Mouse (Mus musculus) hindbrain, embryonic 10.5 days (tissue): ENCODE data around the gene Gm28230. TPM values are rescaled to one million over a fixed set of nuclear protein-coding genes. Genes with fewer than 3 reads are reported as not detected.

Experiments
- DNase-seq: peaks from one replicate; pipeline ENCODE4 v3.0.0-alpha.2; 2017; ENCODE audit warnings: low spot score
- H3K27ac ChIP-seq: fragments of 300-500 bp; sonication (generic); 2 replicates; pipeline ENCODE4 v1.5.1; 2016; ENCODE audit warnings: mild to moderate bottlenecking, moderate library complexity
- H3K27me3 ChIP-seq: fragments of 300-500 bp; sonication (generic); 2 replicates; pipeline ENCODE4 v1.6.1; 2016; ENCODE audit warnings: mild to moderate bottlenecking; ENCODE audit not compliant: poor library complexity, insufficient read depth, severe bottlenecking
- H3K36me3 ChIP-seq: fragments of 300-500 bp; sonication (generic); 2 replicates; pipeline ENCODE4 v1.6.1; 2016; ENCODE audit warnings: mild to moderate bottlenecking, moderate library complexity
- H3K4me1 ChIP-seq: fragments of 300-500 bp; sonication (generic); replicated peaks from 2 replicates; pipeline ENCODE4 v1.6.1; 2016; ENCODE audit warnings: mild to moderate bottlenecking
- H3K4me3 ChIP-seq: fragments of 300-500 bp; sonication (generic); 2 replicates; pipeline ENCODE4 v1.5.1; 2016; ENCODE audit warnings: mild to moderate bottlenecking, moderate library complexity
- H3K9me3 ChIP-seq: fragments of 300-500 bp; sonication (generic); 2 replicates; pipeline ENCODE4 v1.6.1; 2016; ENCODE audit warnings: mild to moderate bottlenecking, moderate library complexity
- WGBS: fragments of 180-500 bp; shearing (Covaris S2); methylation state at CpG from one replicate; pipeline ENCODE4 v1.1.7; 2016; 5-methylcytosine and 5-hydroxymethylcytosine counted together
- polyA plus RNA-seq: library from polyadenylated mRNA; unstranded; fragments of >200 nt; fragmentation: Nextera tagmentation; extraction: Ambion mirVana; gene quantifications from 2 replicates; pipeline ENCODE4 v1.2.1, GENCODE M21; 2016

Gene Gm28230
- polyA plus RNA-seq, 1 experiment from 2014 or later: not detected

GRCm38 (mm10) chr2:74703317-74703716, 23.2 kb upstream of the Gm28230 start:
- Histone ChIP-seq H3K36me3 (no peaks in the 10 kb centered on the region), H3K4me3 (no peak overlapping the region), H3K27ac (no peak overlapping the region), H3K27me3 (peaks cover 100% of the 10 kb centered on the region), H3K4me1 (peaks cover 21% of the 10 kb centered on the region), H3K9me3 (no peaks in the 10 kb centered on the region)
- 2% methylated on average over 10 of the region's 10 CpGs for WGBS
- DNase-seq: peak; percentile 34

GRCm38 (mm10) chr2:74703720-74704392, 22.7 kb upstream of the Gm28230 start:
- peaks cover 17% of the 10 kb centered on the region for H3K4me1 ChIP-seq
- WGBS: 1% methylated on average over 26 of the region's 26 CpGs
- DNase-seq: peak; percentile 57
- H3K9me3 ChIP-seq: no peaks in the 10 kb centered on the region
- no peak overlapping the region for H3K4me3 ChIP-seq
- H3K27me3 ChIP-seq: peaks cover 100% of the 10 kb centered on the region
- H3K27ac ChIP-seq: no peak overlapping the region
- no peaks in the 10 kb centered on the region for H3K36me3 ChIP-seq

- peaks cover 17% of the 10 kb centered on the region for H3K4me1 ChIP-seq
- under 1% methylated on average over 43 of the region's 52 CpGs for WGBS
- H3K36me3 ChIP-seq: no peaks in the 10 kb centered on the region
- no peak within 1 kb of the TSS for H3K27ac ChIP-seq
- peak within 1 kb of the TSS; percentile 46 for H3K4me3 ChIP-seq
- DNase-seq: peak; percentile 69
- H3K9me3 ChIP-seq: no peaks in the 10 kb centered on the region
- peaks cover 100% of the 10 kb centered on the region for H3K27me3 ChIP-seq
These were observed 22.0 kb upstream of the Gm28230 start, which contains the start of gene Hoxd8 for GRCm38 (mm10) chr2:74704393-74704998. TSS of gene Hoxd8 (plus strand) at chr2:74704615.

GRCm38 (mm10) chr2:74704999-74705466, 21.5 kb upstream of the Gm28230 start:
- Histone ChIP-seq H3K4me3 (peak overlapping the region; percentile 46), H3K27ac (no peak overlapping the region), H3K27me3 (peaks cover 100% of the 10 kb centered on the region), H3K9me3 (no peaks in the 10 kb centered on the region), H3K4me1 (peaks cover 17% of the 10 kb centered on the region), H3K36me3 (no peaks in the 10 kb centered on the region)
- peak; percentile 57 for DNase-seq
- under 1% methylated on average over 57 of the region's 66 CpGs for WGBS

GRCm38 (mm10) chr2:74705467-74706089, 20.9 kb upstream of the Gm28230 start:
- DNase-seq: peak; percentile 72
- no peaks in the 10 kb centered on the region for H3K9me3 ChIP-seq
- H3K4me3 ChIP-seq: peak overlapping the region; percentile 46
- peaks cover 100% of the 10 kb centered on the region for H3K27me3 ChIP-seq
- H3K27ac ChIP-seq: no peak overlapping the region
- H3K4me1 ChIP-seq: peaks cover 16% of the 10 kb centered on the region
- under 1% methylated on average over 85 of the region's 85 CpGs for WGBS
- no peaks in the 10 kb centered on the region for H3K36me3 ChIP-seq

GRCm38 (mm10) chr2:74706393-74706960, 20.1 kb upstream of the Gm28230 start:
- no peak overlapping the region for H3K27ac ChIP-seq
- H3K27me3 ChIP-seq: peaks cover 100% of the 10 kb centered on the region
- no peak overlapping the region for H3K4me3 ChIP-seq
- H3K36me3 ChIP-seq: no peaks in the 10 kb centered on the region
- 2% methylated on average over 13 of the region's 13 CpGs for WGBS
- H3K9me3 ChIP-seq: no peaks in the 10 kb centered on the region
- peak; percentile 25 for DNase-seq
- H3K4me1 ChIP-seq: peaks cover 14% of the 10 kb centered on the region

- WGBS: 4% methylated on average over 7 of the region's 7 CpGs
- Histone ChIP-seq H3K27me3 (peaks cover 100% of the 10 kb centered on the region), H3K4me1 (peaks cover 20% of the 10 kb centered on the region), H3K36me3 (no peaks in the 10 kb centered on the region), H3K4me3 (no peak overlapping the region), H3K9me3 (no peaks in the 10 kb centered on the region), H3K27ac (no peak overlapping the region)
- no peak for DNase-seq
These were observed 18.9 kb upstream of the Gm28230 start for GRCm38 (mm10) chr2:74707599-74707998.

GRCm38 (mm10) chr2:74708676-74709075, 17.9 kb upstream of the Gm28230 start:
- no peaks in the 10 kb centered on the region for H3K36me3 ChIP-seq
- peak; percentile 29 for DNase-seq

GRCm38 (mm10) chr2:74709465-74710419, 16.8 kb upstream of the Gm28230 start:
- Histone ChIP-seq H3K27ac (no peak overlapping the region), H3K4me1 (peaks cover 17% of the 10 kb centered on the region), H3K27me3 (peaks cover 100% of the 10 kb centered on the region), H3K36me3 (no peaks in the 10 kb centered on the region), H3K9me3 (no peaks in the 10 kb centered on the region), H3K4me3 (no peak overlapping the region)
- WGBS: 3% methylated on average over 5 of the region's 5 CpGs
- DNase-seq: peak; percentile 12

More at GRCm38 (mm10) chr2:74708676-74709075, 17.9 kb upstream of the Gm28230 start:
- no peak overlapping the region for H3K4me3 ChIP-seq
- WGBS: 7% methylated on average over 4 of the region's 4 CpGs
- no peaks in the 10 kb centered on the region for H3K9me3 ChIP-seq
- H3K4me1 ChIP-seq: peaks cover 20% of the 10 kb centered on the region
- peaks cover 100% of the 10 kb centered on the region for H3K27me3 ChIP-seq
- no peak overlapping the region for H3K27ac ChIP-seq

- Histone ChIP-seq H3K4me3 (no peak overlapping the region), H3K27me3 (peaks cover 100% of the 10 kb centered on the region), H3K27ac (no peak overlapping the region), H3K9me3 (no peaks in the 10 kb centered on the region), H3K4me1 (peaks cover 8% of the 10 kb centered on the region), H3K36me3 (no peaks in the 10 kb centered on the region)
- DNase-seq: peak; percentile 38
- 1% methylated on average over 16 of the region's 16 CpGs for WGBS
These were observed 15.5 kb upstream of the Gm28230 start for GRCm38 (mm10) chr2:74710929-74711543.

- Histone ChIP-seq H3K4me1 (peaks cover 8% of the 10 kb centered on the region), H3K36me3 (no peaks in the 10 kb centered on the region), H3K27me3 (peaks cover 100% of the 10 kb centered on the region), H3K4me3 (peak within 1 kb of the TSS; percentile 35), H3K27ac (no peak within 1 kb of the TSS), H3K9me3 (no peaks in the 10 kb centered on the region)
- DNase-seq: peak; percentile 58
- under 1% methylated on average over 65 of the region's 65 CpGs for WGBS
These were observed 14.6 kb upstream of the Gm28230 start, which contains the start of the genes Hoxd3 and Hoxd4 for GRCm38 (mm10) chr2:74711721-74712621. TSS of gene Hoxd3 (plus strand) at chr2:74711927. TSS of gene Hoxd4 (plus strand) at chr2:74711929.
